Mouse (Mus musculus) ES-Bruce4 (cell line): ENCODE measurements at regions not wholly inside any gene's neighbourhood (a gene's known extent, or its start where the extent isn't known, plus 50 kb on each side); places are given as distances from the start of the nearest gene placed in this dataset.
A peak's percentile ranks its signal among the peaks of the same experiment; 100 is the strongest.

ENCODE experiments used
- H3K27ac ChIP-seq: 2 replicates; pipeline ENCODE4 v1.5.1; 2012; ENCODE audit warnings: low read length, inconsistent platforms; ENCODE audit not compliant: insufficient read depth
- H3K27me3 ChIP-seq: 2 replicates; pipeline ENCODE4 v1.6.1; 2012; ENCODE audit warnings: mild to moderate bottlenecking, low read length, inconsistent platforms; ENCODE audit not compliant: control insufficient read depth, poor library complexity, insufficient read depth, severe bottlenecking
- H3K36me3 ChIP-seq: 2 replicates; pipeline ENCODE4 v1.6.1; 2012; ENCODE audit warnings: inconsistent platforms, mild to moderate bottlenecking, low read length, moderate library complexity; ENCODE audit not compliant: control insufficient read depth, poor library complexity, insufficient read depth, severe bottlenecking
- H3K4me1 ChIP-seq: one replicate; pipeline ENCODE4 v1.8.1; 2011; ENCODE audit warnings: low read length; ENCODE audit not compliant: control insufficient read depth, insufficient read depth
- H3K4me3 ChIP-seq: 2 replicates; pipeline ENCODE4 v1.5.1; 2011; ENCODE audit warnings: low read depth, mild to moderate bottlenecking, low read length
- H3K9ac ChIP-seq: 2 replicates; pipeline ENCODE4 v1.6.1; 2012; ENCODE audit warnings: low read depth, mild to moderate bottlenecking, inconsistent platforms; ENCODE audit not compliant: poor library complexity, severe bottlenecking
- H3K9me3 ChIP-seq: replicated peaks from 2 replicates; pipeline ENCODE4 v1.6.1; 2012; ENCODE audit warnings: mild to moderate bottlenecking, low read length, inconsistent platforms; ENCODE audit not compliant: control insufficient read depth, poor library complexity, insufficient read depth, severe bottlenecking
- CTCF ChIP-seq: IDR thresholded peaks from one replicate; pipeline ENCODE4 v1.8.1; 2011; ENCODE audit warnings: low read depth, low read length
- EP300 ChIP-seq: IDR thresholded peaks from 2 replicates; pipeline ENCODE4 v1.6.1; 2011; ENCODE audit warnings: low read depth, low read length; ENCODE audit not compliant: insufficient read depth
- POLR2A ChIP-seq: IDR thresholded peaks from one replicate; pipeline ENCODE4 v1.8.1; 2011; ENCODE audit warnings: low read length; ENCODE audit not compliant: insufficient read depth

DNA sequence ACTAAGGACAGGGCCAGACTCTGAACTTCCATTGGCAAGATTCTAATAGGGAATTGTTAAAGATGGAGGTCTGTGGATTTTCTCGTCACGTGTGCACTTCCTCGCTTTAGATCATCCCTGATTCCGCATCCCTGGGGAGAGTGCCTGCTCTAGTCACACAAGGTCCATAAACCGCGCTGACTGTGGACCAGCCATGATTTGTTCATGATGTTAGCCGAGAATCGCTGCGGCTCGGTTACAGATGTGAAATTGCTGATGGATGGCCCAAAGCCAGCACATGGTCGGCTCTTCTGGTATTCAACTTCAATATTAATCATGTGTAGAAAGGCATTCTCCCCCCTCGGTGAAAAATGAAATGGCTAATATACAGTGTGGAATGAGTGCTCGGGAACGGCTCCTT is 387.6 kb upstream of the Nfe2l3 start:
- H3K27ac ChIP-seq: no peak overlapping the region
- TF ChIP-seq POLR2A (no peak), CTCF (no peak), EP300 (no peak)
- no peaks in the 10 kb centered on the region for H3K36me3 ChIP-seq
- no peak overlapping the region for H3K9ac ChIP-seq
- H3K27me3 ChIP-seq: no peaks in the 10 kb centered on the region
- no peaks in the 10 kb centered on the region for H3K4me1 ChIP-seq
- H3K9me3 ChIP-seq: no peaks in the 10 kb centered on the region
- no peak overlapping the region for H3K4me3 ChIP-seq

DNA sequence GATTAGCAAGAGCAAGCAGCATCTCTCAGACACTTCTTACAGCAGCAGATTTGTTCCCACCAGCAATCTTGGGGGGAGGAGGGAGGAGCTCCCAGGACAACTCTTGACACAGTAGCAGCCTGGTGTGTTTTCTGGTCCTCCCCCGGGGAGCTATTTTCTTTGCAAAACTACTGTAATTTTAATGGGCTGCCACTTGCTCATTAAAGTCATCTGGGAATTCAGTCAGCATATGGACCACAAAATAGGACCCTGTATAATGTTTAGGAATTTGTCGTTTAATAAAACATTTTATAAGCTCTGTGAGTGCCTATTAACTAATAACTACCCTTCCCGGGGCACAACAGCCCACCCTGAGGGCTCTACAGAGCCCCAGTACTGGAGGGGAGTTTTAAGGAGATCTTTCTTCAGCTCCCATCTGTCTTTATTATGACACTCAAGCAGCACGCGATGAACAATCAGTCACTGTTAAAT is 380.0 kb upstream of the Nfe2l3 start:
- Histone ChIP-seq H3K9me3 (no peaks in the 10 kb centered on the region), H3K27ac (no peak overlapping the region), H3K27me3 (no peaks in the 10 kb centered on the region), H3K4me1 (peaks cover 2% of the 10 kb centered on the region), H3K36me3 (no peaks in the 10 kb centered on the region), H3K4me3 (no peak overlapping the region), H3K9ac (no peak overlapping the region)
- no peak for TF ChIP-seq EP300
- TF ChIP-seq POLR2A: no peak
- TF ChIP-seq CTCF: no peak

DNA sequence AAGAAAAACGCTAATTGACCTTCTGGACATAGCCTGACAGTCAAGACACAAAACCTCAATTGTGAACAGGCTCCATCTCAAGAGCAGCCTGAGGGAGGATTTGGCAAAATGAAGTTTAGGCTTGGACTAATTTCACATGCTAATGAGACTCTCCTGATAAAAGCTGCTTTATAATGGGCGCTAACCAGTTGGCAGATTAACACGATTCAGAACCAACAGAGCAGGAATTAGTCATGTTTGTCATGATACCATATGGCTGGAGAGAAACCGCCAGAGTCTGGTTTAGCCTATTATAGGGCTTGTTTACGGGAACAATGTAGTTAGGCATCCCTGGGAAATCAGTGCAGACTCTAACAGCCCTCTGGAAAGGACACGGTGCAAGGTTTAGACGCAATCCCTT is 375.2 kb upstream of the Nfe2l3 start:
- H3K9ac ChIP-seq: no peak overlapping the region
- no peak overlapping the region for H3K4me3 ChIP-seq
- H3K27me3 ChIP-seq: no peaks in the 10 kb centered on the region
- H3K36me3 ChIP-seq: no peaks in the 10 kb centered on the region
- no peaks in the 10 kb centered on the region for H3K9me3 ChIP-seq
- H3K27ac ChIP-seq: no peak overlapping the region
- H3K4me1 ChIP-seq: peaks cover 2% of the 10 kb centered on the region
- TF ChIP-seq EP300: no peak

DNA sequence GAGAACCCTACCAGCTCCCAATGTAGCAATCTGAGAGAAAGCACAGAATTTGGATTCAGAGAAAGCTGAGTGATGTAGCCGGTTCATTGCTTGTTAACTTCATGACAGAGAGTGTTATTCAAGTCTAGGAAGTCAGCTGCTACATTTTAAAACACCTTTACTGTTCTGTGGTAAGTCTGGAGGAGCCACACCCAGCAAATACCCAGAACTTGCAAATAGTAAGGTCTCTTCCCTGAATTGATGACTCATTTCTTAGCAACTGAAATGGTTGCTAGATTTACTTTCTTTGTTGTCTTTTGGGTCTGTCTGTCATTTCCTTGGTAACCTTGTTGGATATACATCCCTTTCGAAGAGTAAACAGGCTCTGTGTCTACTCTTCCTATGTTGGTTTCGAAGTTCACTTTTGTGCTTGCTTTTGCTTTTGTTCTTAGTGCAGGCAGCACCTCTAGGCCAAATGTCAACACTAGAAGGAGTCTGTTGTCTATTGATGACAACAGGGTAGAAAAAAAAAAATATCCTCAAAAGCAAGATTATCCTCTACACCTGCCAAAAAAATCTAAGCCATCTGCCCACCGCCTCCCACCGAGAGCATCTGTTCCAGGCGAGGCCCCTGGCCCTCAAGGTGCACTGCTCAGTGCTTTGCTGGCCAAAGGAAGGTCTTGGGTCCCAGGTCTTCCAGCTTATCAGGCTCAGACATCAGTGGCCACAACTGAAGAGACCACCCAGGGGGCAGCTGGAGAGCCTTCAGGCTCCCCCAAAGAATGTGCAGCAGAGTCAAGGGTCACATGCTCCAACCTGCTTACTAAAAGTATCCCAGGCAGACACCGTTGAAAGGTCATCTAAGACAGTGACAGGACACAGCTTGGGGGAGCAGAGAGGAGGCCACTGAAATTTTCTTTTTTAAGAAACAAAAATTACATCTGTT is 372.3 kb upstream of the Nfe2l3 start:
- no peak overlapping the region for H3K9ac ChIP-seq
- H3K9me3 ChIP-seq: no peaks in the 10 kb centered on the region
- H3K27ac ChIP-seq: no peak overlapping the region
- no peak for TF ChIP-seq CTCF
- TF ChIP-seq EP300: 0 out of 2 replicates have a peak, but pooled peaks have one; percentile 44
- H3K27me3 ChIP-seq: no peaks in the 10 kb centered on the region
- H3K4me1 ChIP-seq: peaks cover 2% of the 10 kb centered on the region
- H3K4me3 ChIP-seq: no peak overlapping the region
- no peaks in the 10 kb centered on the region for H3K36me3 ChIP-seq

DNA sequence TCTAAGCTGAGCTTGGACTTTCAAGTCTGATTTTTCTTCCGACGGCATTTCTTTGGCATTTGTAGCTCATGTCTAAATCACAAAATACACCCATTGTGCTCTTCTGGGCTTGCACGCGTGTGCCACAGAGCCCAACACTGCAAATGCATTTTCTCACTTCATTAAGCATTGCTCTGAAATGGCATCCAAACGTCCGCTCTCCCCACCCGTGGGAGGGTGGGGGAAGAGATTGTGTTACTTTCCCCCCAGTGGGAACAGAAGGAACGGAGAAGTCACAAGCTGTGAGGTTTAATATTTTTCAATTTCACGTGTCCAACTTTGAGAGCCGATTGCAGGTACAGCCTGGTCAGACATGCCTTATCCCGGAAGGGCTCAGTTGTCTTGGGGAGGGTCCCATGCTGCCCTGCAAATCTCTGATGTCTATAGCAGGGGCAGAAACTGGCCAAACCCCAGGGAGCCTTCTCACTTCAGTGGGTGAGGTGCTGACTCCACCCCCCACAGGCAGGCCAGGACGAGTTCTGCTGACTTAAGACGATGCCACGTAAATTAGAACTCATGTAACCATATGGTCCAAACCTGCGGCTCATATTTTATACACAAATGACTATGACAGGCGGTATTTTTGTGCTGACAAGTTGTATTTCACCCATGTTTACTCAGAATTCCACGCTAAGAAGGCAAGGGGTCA is 371.5 kb upstream of the Nfe2l3 start:
- no peak overlapping the region for H3K27ac ChIP-seq
- H3K4me3 ChIP-seq: no peak overlapping the region
- TF ChIP-seq CTCF: no peak
- TF ChIP-seq POLR2A: no peak
- no peak for TF ChIP-seq EP300
- H3K4me1 ChIP-seq: peaks cover 2% of the 10 kb centered on the region
- H3K27me3 ChIP-seq: no peaks in the 10 kb centered on the region
- no peaks in the 10 kb centered on the region for H3K9me3 ChIP-seq
- H3K36me3 ChIP-seq: no peaks in the 10 kb centered on the region
- no peak overlapping the region for H3K9ac ChIP-seq

DNA sequence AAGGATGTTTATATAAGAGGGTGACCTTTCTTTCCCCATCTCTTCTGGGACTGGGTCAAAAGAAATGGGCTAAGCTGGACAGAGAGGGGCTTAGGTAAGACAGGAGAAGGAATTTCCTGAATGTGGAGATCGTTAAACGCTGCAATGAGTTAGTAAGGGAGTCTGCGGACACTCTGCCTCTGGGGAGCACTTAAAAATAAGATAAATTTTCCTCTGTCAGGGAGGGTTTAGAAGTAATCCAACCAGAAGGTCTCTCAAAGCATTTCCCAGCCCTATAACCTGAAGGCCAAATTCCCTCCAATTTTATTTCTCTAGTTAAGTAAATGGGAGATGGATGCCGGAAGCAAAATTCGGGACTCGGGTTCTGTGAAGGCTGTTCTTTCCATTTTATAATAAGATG is 367.3 kb upstream of the Nfe2l3 start:
- Histone ChIP-seq H3K36me3 (no peaks in the 10 kb centered on the region), H3K4me3 (no peak overlapping the region), H3K9ac (no peak overlapping the region), H3K27me3 (no peaks in the 10 kb centered on the region; the same call in 1 of the 2 replicates), H3K9me3 (no peaks in the 10 kb centered on the region), H3K27ac (no peak overlapping the region), H3K4me1 (no peaks in the 10 kb centered on the region)
- TF ChIP-seq EP300: no peak
- TF ChIP-seq CTCF: no peak
- TF ChIP-seq POLR2A: no peak
